Mouse (Mus musculus) kidney, adult 2 months (tissue): ENCODE measurements around the gene Cutal. TPM values are rescaled to one million over a fixed set of nuclear protein-coding genes. Genes with fewer than 3 reads are reported as not detected.
"Not testable (repeated sequence)": the region's sequence is repeated elsewhere in the genome, so short reads cannot be mapped to it uniquely, and the experiment has no call there.

ENCODE experiments used
- DNase-seq: peaks from one replicate; pipeline ENCODE4 v3.0.0; 2021
- H3K27ac ChIP-seq: fragments of 200-500 bp; 2 replicates; pipeline ENCODE4 v1.5.1; 2012; ENCODE audit warnings: low read depth, low read length, control low read depth, inconsistent platforms; ENCODE audit not compliant: insufficient read depth
- H3K27me3 ChIP-seq: fragments of 200-500 bp; replicated peaks from 2 replicates; pipeline ENCODE4 v1.6.1; 2012; ENCODE audit warnings: mild to moderate bottlenecking, moderate library complexity, low read length, inconsistent platforms; ENCODE audit not compliant: control insufficient read depth, insufficient read depth
- H3K36me3 ChIP-seq: fragments of 200-500 bp; 2 replicates; pipeline ENCODE4 v1.6.1; 2012; ENCODE audit warnings: mild to moderate bottlenecking, moderate library complexity, low read length, inconsistent platforms; ENCODE audit not compliant: control insufficient read depth, insufficient read depth
- H3K4me1 ChIP-seq: fragments of 200-500 bp; 2 replicates; pipeline ENCODE4 v1.6.1; 2011; ENCODE audit warnings: low read length; ENCODE audit not compliant: control insufficient read depth, insufficient read depth
- H3K4me3 ChIP-seq: fragments of 200-500 bp; 2 replicates; pipeline ENCODE4 v1.5.1; 2011; ENCODE audit warnings: mild to moderate bottlenecking, low read depth, low read length, control low read depth; ENCODE audit not compliant: insufficient read depth
- CTCF ChIP-seq: fragments of 200-500 bp; conservative IDR thresholded peaks from 2 replicates; pipeline ENCODE4 v1.5.1; 2011; ENCODE audit warnings: low read depth, mild to moderate bottlenecking, control low read depth, low read length, moderate library complexity, mixed read lengths; ENCODE audit not compliant: insufficient read depth, insufficient read length
- POLR2A ChIP-seq: fragments of 200-500 bp; IDR thresholded peaks from one replicate; pipeline ENCODE4 v1.6.1; 2011; ENCODE audit warnings: low read depth, low read length, control low read depth
- WGBS: fragments of 180-500 bp; shearing (Covaris S2); methylation state at CpG from one replicate; pipeline ENCODE4 v1.1.7; 2018; 5-methylcytosine and 5-hydroxymethylcytosine counted together
- polyA plus RNA-seq: library from polyadenylated mRNA; depleted of rRNA; stranded (reverse); fragments of >200 nt; gene quantifications from 2 replicates; pipeline ENCODE4 v1.2.3, GENCODE M21; 2012; rRNA removed

The Cutal gene
- 208 and 340 TPM in 2 replicates for polyA plus RNA-seq

GRCm38 (mm10) chr2:34874271-34874670, at the start of gene Cutal:
TSS of gene Cutal (plus strand) at chr2:34874396.
- 5% methylated on average over 14 of the region's 14 CpGs for WGBS
- H3K27ac ChIP-seq: peak within 1 kb of the TSS; percentile 86
- H3K4me1 ChIP-seq: peaks cover 16% of the 10 kb centered on the region
- H3K4me3 ChIP-seq: peak within 1 kb of the TSS; percentile 80
- no peaks in the 10 kb centered on the region for H3K36me3 ChIP-seq
- peak; percentile 90 for DNase-seq
- peak; percentile 63 for TF ChIP-seq POLR2A
- no peak for TF ChIP-seq CTCF
- no peaks in the 10 kb centered on the region for H3K27me3 ChIP-seq

- WGBS: under 1% methylated on average over 57 of the region's 57 CpGs
- H3K27me3 ChIP-seq: no peaks in the 10 kb centered on the region
- TF ChIP-seq CTCF (no peak), POLR2A (peak; percentile 37)
- H3K4me3 ChIP-seq: peak within 1 kb of the TSS; percentile 69
- peak; percentile 95 for DNase-seq
- H3K4me1 ChIP-seq: peaks cover 9% of the 10 kb centered on the region; the same call in 1 of the 2 replicates
- H3K36me3 ChIP-seq: peaks cover 2% of the 10 kb centered on the region
- peak within 1 kb of the TSS; percentile 69 for H3K27ac ChIP-seq
Measured at GRCm38 (mm10) chr2:34825827-34826459, 48.3 kb upstream of the Cutal start, which contains the start of gene Fbxw2. TSS of gene Fbxw2 (minus strand) at chr2:34826311.

GRCm38 (mm10) chr2:34826460-34827231, 47.5 kb upstream of the Cutal start:
- WGBS: 39% methylated on average over 20 of the region's 21 CpGs
- Histone ChIP-seq H3K27me3 (no peaks in the 10 kb centered on the region), H3K4me1 (peaks cover 9% of the 10 kb centered on the region; the same call in 1 of the 2 replicates), H3K27ac (0 out of 2 replicates have a peak overlapping the region, but pooled peaks have one; percentile 2), H3K4me3 (peak overlapping the region; percentile 69), H3K36me3 (peaks cover 2% of the 10 kb centered on the region)
- TF ChIP-seq CTCF: no peak
- TF ChIP-seq POLR2A: no peak
- no peak for DNase-seq

GRCm38 (mm10) chr2:34827591-34827990, 46.6 kb upstream of the Cutal start:
- no peaks in the 10 kb centered on the region for H3K36me3 ChIP-seq
- TF ChIP-seq POLR2A (no peak), CTCF (no peak)
- WGBS: 87% methylated on average over 4 of the region's 4 CpGs
- no peaks in the 10 kb centered on the region for H3K27me3 ChIP-seq
- H3K27ac ChIP-seq: no peak overlapping the region
- H3K4me3 ChIP-seq: no peak overlapping the region
- H3K4me1 ChIP-seq: peaks cover 9% of the 10 kb centered on the region; the same call in 1 of the 2 replicates
- DNase-seq: no peak

GRCm38 (mm10) chr2:34828026-34828425, 46.2 kb upstream of the Cutal start:
- no peak overlapping the region for H3K27ac ChIP-seq
- 86% methylated on average over 1 of the region's 1 CpGs for WGBS
- H3K4me1 ChIP-seq: peaks cover 9% of the 10 kb centered on the region; the same call in 1 of the 2 replicates
- no peaks in the 10 kb centered on the region for H3K27me3 ChIP-seq
- TF ChIP-seq CTCF (no peak), POLR2A (no peak)
- no peaks in the 10 kb centered on the region for H3K36me3 ChIP-seq
- no peak for DNase-seq
- no peak overlapping the region for H3K4me3 ChIP-seq

- not testable (repeated sequence) for H3K27ac ChIP-seq, H3K4me1 ChIP-seq, H3K4me3 ChIP-seq, H3K36me3 ChIP-seq, H3K27me3 ChIP-seq, DNase-seq
- 95% methylated on average over 17 of the region's 17 CpGs for WGBS
Measured at GRCm38 (mm10) chr2:34830066-34830465, 44.1 kb upstream of the Cutal start.

GRCm38 (mm10) chr2:34832766-34833457, 41.3 kb upstream of the Cutal start, which contains the start of gene Gm34653:
TSS of gene Gm34653 (plus strand) at chr2:34833007.
- not testable (repeated sequence) for DNase-seq, H3K27ac ChIP-seq, H3K36me3 ChIP-seq, H3K4me1 ChIP-seq, H3K27me3 ChIP-seq, H3K4me3 ChIP-seq
- 68% methylated on average over 11 of the region's 11 CpGs for WGBS
